Mouse (Mus musculus) gastrocnemius, postnatal 14 days (tissue): ENCODE measurements at regions not wholly inside any gene's neighbourhood (a gene's known extent, or its start where the extent isn't known, plus 50 kb on each side); places are given as distances from the start of the nearest gene placed in this dataset.
"Not testable (repeated sequence)": the region's sequence is repeated elsewhere in the genome, so short reads cannot be mapped to it uniquely, and the experiment has no call there.

Experiments used
- DNase-seq: peaks from one replicate; pipeline ENCODE4 v3.0.0; 2021; ENCODE audit warnings: mixed read lengths
- intact Hi-C: fragments of 180-260 bp; cut with DNase I; formaldehyde crosslinking; loops from one replicate; pipeline ENCODE4 v1.15.1; 2025; ENCODE audit warnings: low total_unique reads

GRCm38 (mm10) chr2:171985813-171986572, 57.3 kb downstream of the Cbln4 start:
- DNase-seq, result no peak
- intact Hi-C loops, result no loop called here

DNA sequence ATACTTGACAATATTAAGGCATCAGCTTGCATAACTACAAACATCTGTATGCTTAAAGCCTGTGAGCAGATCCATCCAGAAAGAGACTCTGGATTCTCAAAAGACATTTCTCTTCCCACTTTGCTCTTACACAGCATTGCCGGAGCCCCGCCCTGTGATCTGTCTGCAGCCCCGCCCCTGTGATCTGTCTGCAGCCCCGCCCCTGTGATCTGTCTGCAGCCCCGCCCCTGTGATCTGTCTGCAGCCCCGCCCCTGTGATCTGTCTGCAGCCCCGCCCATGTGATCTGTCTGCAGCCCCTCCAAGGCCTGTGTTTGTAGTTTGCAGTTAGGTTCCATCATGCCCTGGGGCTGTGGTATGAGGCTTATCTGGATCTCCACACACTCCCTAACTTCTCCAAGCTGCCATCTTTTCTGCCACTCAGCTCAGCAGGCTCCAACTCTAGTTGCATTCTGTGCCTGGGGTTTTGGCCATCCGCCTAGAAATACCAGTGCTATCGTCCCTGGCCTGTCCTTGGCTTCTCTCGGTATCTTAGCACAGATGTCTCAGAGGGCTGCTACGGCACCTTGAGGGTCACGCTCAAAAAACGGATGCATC, 73.9 kb downstream of the Cbln4 start:
- DNase-seq, result no peak
- intact Hi-C loops, result no loop called here

- DNase-seq, result no peak
- intact Hi-C loops, result no loop called here
Observed at GRCm38 (mm10) chr2:171946569-171947250, 96.6 kb downstream of the Cbln4 start.

GRCm38 (mm10) chr2:171942671-171943070, 100.6 kb downstream of the Cbln4 start:
- intact Hi-C loops, result no loop called here

DNA sequence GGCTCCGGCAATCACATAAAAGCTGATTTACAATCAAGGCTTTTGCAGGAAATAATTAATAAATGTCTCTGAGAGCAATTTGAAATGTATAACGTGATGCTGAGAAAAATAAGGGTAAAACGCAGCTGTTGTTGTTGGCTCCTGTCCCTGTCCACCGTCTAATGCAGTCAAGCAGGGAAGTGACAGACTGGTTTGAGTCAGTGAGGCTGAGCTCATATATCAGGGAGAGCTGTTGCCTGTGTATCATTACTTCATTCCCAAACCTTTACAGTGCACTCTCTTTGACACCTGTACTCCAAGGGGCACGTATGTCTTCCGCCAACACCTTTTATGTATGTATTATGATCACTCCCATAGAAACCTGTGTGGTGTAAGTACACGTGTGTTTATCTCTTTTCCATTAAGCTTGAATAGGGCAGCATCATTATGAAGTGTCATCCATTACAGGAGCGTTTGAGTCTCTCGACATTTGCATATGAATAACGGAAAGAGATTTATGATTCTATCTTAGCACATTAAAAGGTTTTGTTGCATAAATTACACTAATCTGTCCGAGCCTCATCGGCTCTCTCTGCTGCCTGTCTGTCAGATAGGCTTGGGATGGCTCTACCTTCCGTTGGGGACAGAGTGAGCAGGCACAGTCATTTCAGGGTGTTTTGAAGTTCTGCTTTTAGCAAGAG, 107.5 kb downstream of the Cbln4 start:
- intact Hi-C loops, result no loop called here
- no peak for DNase-seq

More at GRCm38 (mm10) chr2:171942671-171943070, 100.6 kb downstream of the Cbln4 start:
- no peak for DNase-seq

DNA sequence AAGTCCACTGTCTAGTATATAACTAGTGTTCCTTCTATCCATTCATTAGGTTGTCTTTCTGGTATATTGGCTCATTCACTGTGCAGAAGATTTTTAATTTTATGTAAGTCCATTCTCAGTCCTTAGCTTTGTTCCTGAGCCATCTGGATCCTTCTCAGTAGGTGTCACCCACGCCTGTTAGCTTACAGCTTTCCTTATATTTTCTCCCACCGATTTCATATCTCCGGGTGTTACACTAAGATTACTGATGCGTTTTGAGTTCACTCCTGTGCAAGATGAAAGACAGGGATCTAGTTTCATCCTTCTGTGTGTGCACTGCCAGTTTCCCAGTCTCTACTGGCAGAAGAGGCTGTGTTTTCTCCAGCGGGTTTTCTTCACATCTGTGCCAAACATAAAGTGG, 122.3 kb downstream of the Cbln4 start:
- intact Hi-C loops, result no loop called here
- DNase-seq, result no peak

GRCm38 (mm10) chr2:171887306-171887705, 156.0 kb downstream of the Cbln4 start:
- DNase-seq, result no peak
- intact Hi-C loops, result no loop called here

DNA sequence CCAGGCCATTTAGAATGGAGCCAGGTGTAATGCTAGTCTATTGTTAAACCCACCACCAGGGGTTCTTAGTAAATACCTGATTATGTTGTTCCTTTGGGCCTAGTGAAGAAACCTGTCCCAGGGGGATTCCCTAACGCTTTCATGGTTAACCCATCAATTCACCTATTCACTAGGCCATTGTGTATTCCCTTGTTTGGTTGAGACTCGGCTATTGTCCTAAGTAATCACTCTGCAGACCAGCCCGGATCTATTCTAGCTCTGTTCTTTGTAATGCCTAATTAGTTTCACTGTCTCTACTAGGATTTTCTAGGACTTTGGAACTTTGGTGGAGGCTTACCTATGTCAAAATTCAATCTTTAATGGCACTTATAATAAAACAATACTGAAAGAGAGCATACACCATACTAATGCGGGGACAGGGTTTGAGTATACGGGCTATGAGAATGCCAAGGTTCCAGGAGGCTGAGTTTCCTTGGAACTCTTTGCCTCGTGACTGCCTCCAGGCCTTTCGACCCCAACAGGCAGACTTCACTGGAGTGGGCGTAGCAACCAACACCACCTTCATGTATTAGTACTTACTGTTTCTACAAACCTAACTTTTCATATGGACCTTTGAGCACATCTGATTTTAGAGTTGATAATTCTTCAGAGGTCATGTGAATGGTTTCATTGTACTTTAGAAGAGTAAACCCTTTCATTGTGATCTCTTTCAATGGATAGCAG, 163.9 kb downstream of the Cbln4 start:
- intact Hi-C loops, DNase-seq: not testable (repeated sequence)

DNA sequence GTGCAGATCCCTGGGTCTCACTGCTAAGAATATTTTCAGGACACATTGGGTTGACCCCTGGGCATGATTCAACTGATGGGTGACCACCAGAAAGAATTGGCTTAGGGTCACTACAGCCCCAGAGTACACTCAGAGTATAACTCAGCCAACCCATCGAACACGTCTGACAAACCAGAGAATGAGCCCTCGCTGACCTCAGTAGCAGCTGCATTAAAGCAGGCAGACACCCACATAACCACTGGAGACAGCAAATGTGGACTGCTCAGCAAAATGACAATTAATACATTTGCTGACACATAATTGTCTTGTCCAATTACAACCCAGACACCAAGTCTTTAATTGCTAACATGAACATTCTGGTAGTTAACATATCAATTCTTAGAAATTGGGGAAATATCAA, 175.7 kb downstream of the Cbln4 start:
- intact Hi-C loops, result no loop called here
- DNase-seq, result no peak

- DNase-seq, result no peak
- intact Hi-C loops, result no loop called here
Observed at GRCm38 (mm10) chr2:171864376-171864965, 178.8 kb downstream of the Cbln4 start.

- intact Hi-C loops, result no loop called here
- DNase-seq, result no peak
Observed at GRCm38 (mm10) chr2:171862626-171863025, 180.6 kb downstream of the Cbln4 start.

GRCm38 (mm10) chr2:171858894-171859293, 184.4 kb downstream of the Cbln4 start:
- intact Hi-C loops, result no loop called here
- no peak for DNase-seq

- DNase-seq, result no peak
- intact Hi-C loops, result no loop called here
Observed at GRCm38 (mm10) chr2:171856491-171856890, 186.8 kb downstream of the Cbln4 start.

GRCm38 (mm10) chr2:171846826-171847492, 196.3 kb downstream of the Cbln4 start:
- no peak for DNase-seq
- intact Hi-C loops, result no loop called here

DNA sequence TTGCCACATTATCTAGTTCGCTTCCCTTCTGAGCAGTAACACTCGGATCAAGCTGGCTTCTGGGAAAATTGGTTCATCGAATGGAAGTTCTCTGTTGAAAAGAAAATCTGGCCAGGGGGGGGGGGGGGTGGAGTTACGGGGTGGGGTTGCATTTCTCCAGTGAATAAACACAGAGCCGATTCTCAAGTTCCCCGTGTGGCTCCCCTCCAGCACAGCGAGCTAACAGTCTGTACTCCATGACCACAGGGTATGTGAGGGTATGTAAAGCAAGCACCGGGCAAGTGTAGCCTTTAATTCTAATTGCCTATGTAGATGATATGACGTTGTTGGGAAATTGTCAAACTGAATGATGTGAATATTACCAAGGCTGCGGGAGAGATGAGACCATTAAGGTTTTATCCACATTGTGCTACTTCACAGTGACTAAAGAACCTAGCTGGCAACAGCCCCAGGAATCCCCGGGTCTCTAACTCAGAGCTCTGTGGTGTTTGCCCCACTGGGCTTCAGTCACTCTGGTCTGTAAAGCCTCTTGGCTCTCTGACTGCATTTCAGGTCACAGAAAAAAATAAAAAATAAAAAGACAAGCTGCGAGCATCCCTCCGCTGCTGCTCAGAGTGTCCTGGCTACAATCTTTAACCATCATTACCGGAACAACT, 203.1 kb downstream of the Cbln4 start:
- DNase-seq, result peak; percentile 32
- intact Hi-C loops, result no loop called here

DNA sequence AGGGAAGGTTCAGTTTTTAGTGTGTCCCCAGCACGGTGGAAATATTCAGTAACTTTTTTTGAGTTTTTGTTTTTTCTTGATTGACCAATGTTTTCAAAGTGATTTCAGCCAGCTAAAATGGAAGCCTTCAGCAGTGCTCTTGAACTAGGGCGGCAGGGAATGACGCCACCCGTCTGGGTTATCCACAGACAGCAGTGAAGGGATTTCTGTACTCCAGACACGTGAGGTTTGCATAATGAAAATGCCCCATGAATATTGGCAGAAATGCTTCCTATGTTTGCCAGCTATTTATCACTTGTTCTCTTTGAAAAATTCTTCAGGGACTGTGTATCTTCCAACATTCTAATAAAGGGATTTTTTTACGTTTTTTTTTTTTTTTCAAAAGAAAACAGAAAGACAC, 221.1 kb downstream of the Cbln4 start:
- DNase-seq, result peak; percentile 13
- intact Hi-C loops, result no loop called here

DNA sequence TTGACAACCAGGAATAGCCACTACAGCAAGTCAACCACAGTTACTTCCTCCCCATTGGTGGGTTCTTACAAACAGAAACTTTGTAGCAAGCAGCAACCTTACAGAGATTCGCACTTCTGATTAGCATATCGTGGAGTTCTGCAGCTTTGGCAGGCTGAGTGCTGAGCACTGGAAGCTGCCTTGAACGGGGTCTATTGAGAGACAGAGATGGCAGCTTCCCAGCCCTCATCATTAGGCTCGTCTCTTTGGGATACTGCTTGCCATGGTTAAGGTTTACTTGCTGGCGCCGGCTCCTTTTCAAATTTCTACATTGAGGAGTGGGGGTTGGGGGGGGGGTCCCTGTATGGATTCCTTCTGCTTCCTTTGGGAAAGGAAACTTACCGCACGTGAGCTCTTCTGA, 224.8 kb downstream of the Cbln4 start:
- DNase-seq, result no peak
- intact Hi-C loops, result no loop called here

DNA sequence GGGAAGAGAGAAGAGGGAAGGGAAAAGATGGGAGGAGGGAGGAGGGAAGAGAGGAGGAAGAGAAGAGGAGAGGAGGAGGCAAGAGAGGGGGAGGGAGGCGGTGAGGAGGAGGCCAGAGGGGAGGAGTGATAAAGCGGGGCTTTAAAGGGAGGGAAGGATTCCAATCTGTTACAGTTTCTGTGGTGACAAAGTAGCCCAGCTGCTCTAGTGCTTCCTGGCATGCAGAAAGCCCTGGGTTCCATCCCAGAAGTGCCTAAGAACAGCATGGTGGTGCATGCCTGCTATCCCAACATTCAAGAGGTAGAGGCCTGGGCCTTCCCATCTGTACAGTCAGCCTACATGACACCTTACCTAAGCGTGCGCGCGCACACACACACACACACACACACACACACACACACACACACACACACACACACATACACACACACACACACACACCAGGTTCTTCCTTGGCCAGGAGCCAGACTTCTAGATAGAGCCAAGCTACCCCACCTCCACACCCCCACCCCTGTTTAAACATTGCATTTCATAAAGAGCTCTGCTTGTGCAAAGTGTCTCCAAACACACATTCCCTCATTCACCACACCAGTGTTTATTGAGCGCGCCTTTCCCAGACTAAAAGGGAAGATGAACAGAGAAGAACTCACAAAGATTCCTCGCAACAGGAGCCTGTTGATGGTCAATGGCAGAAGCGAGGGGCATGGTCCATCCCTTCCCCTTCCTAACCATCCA, 226.4 kb downstream of the Cbln4 start:
- DNase-seq, result no peak
- intact Hi-C loops, result no loop called here
